Mouse (Mus musculus) forebrain, embryonic 14.5 days (tissue): Measurements from ENCODE around the gene Shf. TPM values are rescaled to one million over a fixed set of nuclear protein-coding genes. Genes with fewer than 3 reads are reported as not detected.

Experiments used
- ATAC-seq: fragments of 200-750 bp; cut with Nextera tagmentation; 2 replicates; pipeline ENCODE4 v1.8.0; 2017; ENCODE audit warnings: mild to moderate bottlenecking, moderate library complexity
- DNase-seq: peaks from one replicate; pipeline ENCODE4 v3.0.0-alpha.2; 2015; ENCODE audit warnings: low spot score
- H3K27ac ChIP-seq: fragments of 300-500 bp; sonication (generic); 2 replicates; pipeline ENCODE4 v1.5.1; 2014; ENCODE audit warnings: low read depth, mild to moderate bottlenecking, control low read depth, low read length, moderate library complexity
- H3K27me3 ChIP-seq: fragments of 300-500 bp; sonication (generic); replicated peaks from 2 replicates; pipeline ENCODE4 v1.6.1; 2014; ENCODE audit warnings: low read length, control low read depth, mixed read lengths; ENCODE audit not compliant: control insufficient read depth, insufficient read depth
- H3K36me3 ChIP-seq: fragments of 300-500 bp; sonication (generic); 2 replicates; pipeline ENCODE4 v1.6.1; 2014; ENCODE audit warnings: low read length, control low read depth; ENCODE audit not compliant: control insufficient read depth, insufficient read depth
- H3K4me1 ChIP-seq: fragments of 300-500 bp; sonication (generic); 2 replicates; pipeline ENCODE4 v1.6.1; 2014; ENCODE audit warnings: antibody characterized with exemption, low read length, control low read depth; ENCODE audit not compliant: control insufficient read depth, insufficient read depth
- H3K4me2 ChIP-seq: fragments of 300-500 bp; sonication (generic); 2 replicates; pipeline ENCODE4 v1.6.1; 2014; ENCODE audit warnings: mild to moderate bottlenecking, control low read depth, low read length
- H3K4me3 ChIP-seq: fragments of 300-500 bp; sonication (generic); 2 replicates; pipeline ENCODE4 v1.5.1; 2014; ENCODE audit warnings: low read depth, low read length, control low read depth
- H3K9ac ChIP-seq: fragments of 300-500 bp; sonication (generic); 2 replicates; pipeline ENCODE4 v1.6.1; 2014; ENCODE audit warnings: mild to moderate bottlenecking, low read length, control low read depth, moderate library complexity
- H3K9me3 ChIP-seq: fragments of 300-500 bp; sonication (generic); replicated peaks from 2 replicates; pipeline ENCODE4 v1.6.1; 2016; ENCODE audit warnings: low read length, control low read depth, mixed read lengths; ENCODE audit not compliant: control insufficient read depth
- WGBS: fragments of 180-500 bp; shearing (Covaris S2); extraction: QIAGEN DNeasy Blood & Tissue Kit; methylation state at CpG from one replicate; pipeline ENCODE4 v1.1.7; 2014; 5-methylcytosine and 5-hydroxymethylcytosine counted together
- polyA plus RNA-seq: library from polyadenylated mRNA; unstranded; fragments of >200 nt; fragmentation: Nextera tagmentation; extraction: Ambion mirVana; gene quantifications from 2 replicates; pipeline ENCODE4 v1.2.1, GENCODE M21; 2014

Shf gene
- polyA plus RNA-seq, 1 experiment from 2014 or later: 12.4 TPM

DNA sequence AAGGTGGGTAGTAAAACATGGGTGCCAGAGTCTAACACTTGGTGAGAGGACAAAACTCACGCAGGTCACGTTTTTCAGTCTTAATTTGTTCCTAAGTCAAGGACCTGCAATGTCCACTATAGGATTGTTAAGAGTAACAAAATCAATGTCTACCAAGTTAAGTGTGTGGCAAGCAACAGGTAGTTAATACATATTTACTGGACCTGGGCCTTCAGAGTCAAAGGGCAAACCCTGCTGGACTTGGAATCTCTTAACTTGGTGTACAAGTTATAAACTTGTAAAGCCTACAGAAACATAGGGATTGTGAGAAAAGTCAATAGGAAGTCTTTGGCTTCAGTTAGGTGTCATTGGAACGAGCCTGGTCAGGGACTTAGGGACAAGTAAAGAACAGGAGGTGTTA, 44.4 kb downstream of the Shf start:
- no peak overlapping the region for H3K27ac ChIP-seq
- ATAC-seq: no peak

DNA sequence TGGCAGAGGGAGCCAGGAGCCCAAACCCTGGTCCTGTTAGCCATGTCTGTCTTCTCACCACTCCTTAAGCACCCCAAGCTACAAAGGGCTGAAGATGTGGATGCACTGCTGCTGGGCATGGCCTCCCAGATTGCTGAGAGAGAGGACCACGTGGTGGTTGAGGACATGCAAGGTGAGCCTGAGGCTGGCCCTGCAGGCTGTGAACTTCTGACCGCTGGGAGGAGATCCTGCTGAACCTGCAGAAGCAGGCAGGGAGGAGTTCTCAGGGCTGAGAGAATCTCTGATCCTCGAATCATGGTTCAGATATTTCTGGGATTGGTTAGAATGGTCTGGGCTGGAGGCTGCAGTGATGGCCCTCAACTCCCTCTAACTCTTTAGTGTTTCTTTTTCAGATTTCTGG, 45.0 kb downstream of the Shf start:
- Histone ChIP-seq H3K4me2 (no peak overlapping the region), H3K27me3 (no peaks in the 10 kb centered on the region), H3K4me1 (no peaks in the 10 kb centered on the region), H3K4me3 (no peak overlapping the region), H3K9me3 (no peaks in the 10 kb centered on the region), H3K27ac (no peak overlapping the region), H3K9ac (no peak overlapping the region), H3K36me3 (no peaks in the 10 kb centered on the region)
- DNase-seq (no peak), ATAC-seq (no peak)
- 69% methylated on average over 3 of the region's 3 CpGs for WGBS

More for the DNA sequence above, 44.4 kb downstream of the Shf start:
- no peak overlapping the region for H3K9ac ChIP-seq
- no peaks in the 10 kb centered on the region for H3K9me3 ChIP-seq
- DNase-seq: no peak
- H3K4me1 ChIP-seq: no peaks in the 10 kb centered on the region
- no peak overlapping the region for H3K4me2 ChIP-seq
- no peak overlapping the region for H3K4me3 ChIP-seq
- 82% methylated on average over 3 of the region's 3 CpGs for WGBS
- H3K27me3 ChIP-seq: no peaks in the 10 kb centered on the region
- no peaks in the 10 kb centered on the region for H3K36me3 ChIP-seq

DNA sequence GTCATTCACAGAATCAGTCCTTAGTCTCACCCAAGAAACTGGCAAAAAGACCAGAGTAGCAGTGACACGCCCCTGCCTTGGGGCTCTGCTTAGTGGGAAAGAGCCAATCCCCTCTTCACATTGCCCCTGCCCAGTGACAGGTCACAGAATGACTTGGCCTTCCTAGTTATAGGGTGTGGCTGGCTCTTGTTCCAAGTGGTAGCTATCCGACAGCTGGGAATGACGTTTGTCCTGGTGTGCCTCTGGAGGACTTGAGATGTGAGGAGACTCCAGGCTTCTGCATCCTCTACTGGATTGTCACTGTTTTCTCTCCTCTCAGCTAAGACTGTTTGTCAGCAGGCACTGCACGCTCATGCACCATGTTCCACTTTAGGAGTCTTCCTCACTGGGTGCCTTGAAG, 51.6 kb downstream of the Shf start:
- Histone ChIP-seq H3K4me3 (no peak overlapping the region), H3K27ac (no peak overlapping the region), H3K4me2 (no peak overlapping the region), H3K9me3 (no peaks in the 10 kb centered on the region), H3K36me3 (no peaks in the 10 kb centered on the region), H3K4me1 (peaks cover 4% of the 10 kb centered on the region; the same call in 1 of the 2 replicates), H3K9ac (no peak overlapping the region), H3K27me3 (peaks cover 20% of the 10 kb centered on the region)
- WGBS: 76% methylated on average over 4 of the region's 4 CpGs
- ATAC-seq (no peak), DNase-seq (no peak)

DNA sequence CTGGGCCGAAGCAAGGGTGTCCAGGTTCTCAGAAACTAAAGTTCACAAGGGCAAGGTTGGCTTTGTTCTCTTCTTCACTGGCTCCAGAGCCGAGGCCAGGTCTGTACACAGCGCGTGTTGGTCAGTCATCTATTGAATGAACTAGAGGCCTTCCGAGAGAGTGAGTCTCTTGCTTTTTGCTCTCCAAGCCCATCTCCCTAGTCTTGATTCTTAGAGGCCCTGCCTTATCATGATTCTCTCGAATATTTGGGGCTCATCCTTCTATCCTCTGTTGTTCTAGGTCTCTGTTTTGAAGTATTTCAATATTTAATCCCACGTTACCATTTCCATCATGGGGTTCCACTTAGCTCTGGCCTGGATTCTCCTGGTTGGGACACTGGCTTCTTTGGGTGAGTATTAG, 53.6 kb downstream of the Shf start, which contains the start of gene Duox1:
Duox1 (plus strand) TSS at position 301 of the 400 bp plus-strand sequence.
- H3K9ac ChIP-seq: no peak within 1 kb of the TSS
- DNase-seq (no peak), ATAC-seq (no peak)
- no peak within 1 kb of the TSS for H3K4me3 ChIP-seq
- peaks cover 20% of the 10 kb centered on the region for H3K27me3 ChIP-seq
- no peak within 1 kb of the TSS for H3K27ac ChIP-seq
- no peaks in the 10 kb centered on the region for H3K36me3 ChIP-seq
- peaks cover 4% of the 10 kb centered on the region; the same call in 1 of the 2 replicates for H3K4me1 ChIP-seq
- no peak within 1 kb of the TSS for H3K4me2 ChIP-seq
- WGBS: 88% methylated on average over 7 of the region's 7 CpGs
- no peaks in the 10 kb centered on the region for H3K9me3 ChIP-seq

DNA sequence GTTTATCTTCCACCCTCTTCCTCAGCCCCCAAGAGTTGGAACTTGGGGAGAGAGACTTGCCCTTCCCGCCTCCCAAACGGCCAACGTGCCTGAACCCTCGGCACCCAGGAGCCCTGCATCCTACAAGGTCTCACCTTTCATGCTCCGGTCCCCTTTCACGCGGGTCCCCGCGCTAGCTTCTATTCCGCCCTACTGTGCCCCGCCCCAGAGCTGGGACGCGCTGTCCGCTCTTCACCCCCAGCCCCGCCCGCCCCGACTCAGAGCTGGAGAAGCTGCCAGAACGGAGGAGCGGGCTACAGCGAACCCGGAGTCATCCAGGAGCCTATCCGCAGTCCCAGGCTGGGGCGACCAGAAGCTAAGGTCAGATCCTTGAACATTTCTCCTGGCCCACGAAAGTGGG, 55.4 kb downstream of the Shf start, which contains the start of gene Duoxa1:
Duoxa1 (minus strand) TSS at position 195 of the 400 bp plus-strand sequence.
- Histone ChIP-seq H3K27me3 (peaks cover 20% of the 10 kb centered on the region), H3K9ac (no peak within 1 kb of the TSS), H3K4me1 (peaks cover 4% of the 10 kb centered on the region; the same call in 1 of the 2 replicates), H3K9me3 (no peaks in the 10 kb centered on the region), H3K36me3 (no peaks in the 10 kb centered on the region), H3K27ac (no peak within 1 kb of the TSS), H3K4me3 (0 out of 2 replicates have a peak within 1 kb of the TSS, but pooled peaks have one; percentile 4), H3K4me2 (peak within 1 kb of the TSS; percentile 36)
- ATAC-seq (0 out of 2 replicates have a peak, but pooled peaks have one; percentile 34), DNase-seq (no peak)
- 2% methylated on average over 24 of the region's 24 CpGs for WGBS

DNA sequence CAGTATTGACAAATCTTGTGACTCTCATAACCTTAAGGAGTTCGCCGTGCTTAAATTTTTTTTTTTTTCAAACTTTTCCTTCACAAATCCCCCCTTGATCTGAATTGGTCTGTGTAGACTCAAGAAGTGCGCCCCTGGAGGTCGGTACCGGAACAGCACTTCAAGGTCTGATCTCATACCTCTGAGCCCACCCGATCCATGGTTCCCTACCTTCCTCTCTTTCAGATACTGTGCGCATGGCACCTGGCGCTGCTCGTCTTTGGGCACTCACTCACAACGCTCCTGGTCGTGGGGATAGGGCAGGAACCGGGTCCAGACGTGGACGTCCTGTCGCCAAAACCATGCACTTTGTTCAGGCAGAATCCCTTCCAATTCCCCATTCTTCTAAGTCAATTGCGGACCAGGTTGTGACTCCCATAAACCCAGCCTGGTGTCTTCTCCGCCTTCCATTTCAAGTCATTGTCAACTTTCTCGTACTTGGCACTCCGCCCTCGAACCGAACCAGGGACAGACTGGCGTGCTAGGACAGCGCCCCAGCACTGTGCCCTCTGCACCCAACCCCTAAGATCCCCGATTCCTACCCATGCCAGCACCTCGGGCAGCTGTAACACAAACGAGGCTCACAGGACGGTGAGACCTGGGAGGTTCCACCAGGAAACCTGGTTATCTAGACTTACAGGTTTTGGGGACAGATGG, 56.1 kb downstream of the Shf start:
- Histone ChIP-seq H3K9ac (no peak overlapping the region), H3K4me2 (peak overlapping the region; percentile 36), H3K9me3 (no peaks in the 10 kb centered on the region), H3K27ac (no peak overlapping the region), H3K4me1 (peaks cover 4% of the 10 kb centered on the region; the same call in 1 of the 2 replicates), H3K36me3 (no peaks in the 10 kb centered on the region), H3K27me3 (peaks cover 20% of the 10 kb centered on the region), H3K4me3 (no peak overlapping the region)
- 3% methylated on average over 27 of the region's 27 CpGs for WGBS
- peak; percentile 78 for DNase-seq
- ATAC-seq: peak; percentile 52; the same call in 1 of the 2 replicates

DNA sequence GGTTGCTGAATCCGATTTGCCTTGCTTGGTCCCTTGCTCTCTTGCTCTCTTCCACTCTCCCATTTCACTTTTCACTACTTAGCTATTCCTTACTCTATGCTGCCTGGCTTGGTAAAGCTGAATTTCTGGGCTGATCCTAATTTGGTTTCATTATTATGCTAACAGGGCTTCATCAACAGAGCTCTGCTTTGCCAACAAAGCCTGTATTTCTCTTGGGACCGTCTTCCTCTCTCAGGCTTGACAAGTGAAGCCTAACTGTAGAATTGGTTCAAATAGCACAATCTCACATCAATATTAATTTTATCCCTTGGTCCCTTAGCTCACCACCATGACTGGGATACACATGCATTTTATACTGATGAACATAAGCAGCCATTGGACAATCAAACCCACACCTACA, 57.4 kb downstream of the Shf start:
- peaks cover 26% of the 10 kb centered on the region for H3K27me3 ChIP-seq

DNA sequence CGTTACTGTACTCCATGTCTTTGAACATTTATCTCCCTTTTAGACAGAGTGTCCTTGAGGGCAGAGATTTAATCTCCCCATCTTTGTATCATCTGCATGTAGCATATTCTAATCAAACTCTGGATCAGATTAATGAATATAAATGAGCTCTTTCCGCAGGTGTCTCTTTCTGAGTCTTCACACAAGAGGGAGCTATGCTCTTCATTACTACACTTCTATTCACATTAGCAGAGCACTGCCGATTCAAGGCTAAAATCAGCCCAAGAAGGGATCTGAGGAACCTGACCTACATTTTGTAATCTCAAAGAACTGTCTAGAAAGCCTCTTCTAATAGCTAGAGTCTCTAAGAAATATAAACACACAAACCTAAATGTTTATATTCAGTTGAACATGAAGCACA, 59.3 kb downstream of the Shf start:
- 38% methylated on average over 3 of the region's 3 CpGs for WGBS
- H3K27me3 ChIP-seq: peaks cover 24% of the 10 kb centered on the region

More for the DNA sequence above, 57.4 kb downstream of the Shf start:
- no peak overlapping the region for H3K4me3 ChIP-seq
- no peak overlapping the region for H3K9ac ChIP-seq
- H3K27ac ChIP-seq: no peak overlapping the region
- peaks cover 4% of the 10 kb centered on the region; the same call in 1 of the 2 replicates for H3K4me1 ChIP-seq
- no peak overlapping the region for H3K4me2 ChIP-seq
- H3K36me3 ChIP-seq: no peaks in the 10 kb centered on the region
- no peak for ATAC-seq
- no peaks in the 10 kb centered on the region for H3K9me3 ChIP-seq
- DNase-seq: no peak
- 35% methylated on average over 2 of the region's 2 CpGs for WGBS

DNA sequence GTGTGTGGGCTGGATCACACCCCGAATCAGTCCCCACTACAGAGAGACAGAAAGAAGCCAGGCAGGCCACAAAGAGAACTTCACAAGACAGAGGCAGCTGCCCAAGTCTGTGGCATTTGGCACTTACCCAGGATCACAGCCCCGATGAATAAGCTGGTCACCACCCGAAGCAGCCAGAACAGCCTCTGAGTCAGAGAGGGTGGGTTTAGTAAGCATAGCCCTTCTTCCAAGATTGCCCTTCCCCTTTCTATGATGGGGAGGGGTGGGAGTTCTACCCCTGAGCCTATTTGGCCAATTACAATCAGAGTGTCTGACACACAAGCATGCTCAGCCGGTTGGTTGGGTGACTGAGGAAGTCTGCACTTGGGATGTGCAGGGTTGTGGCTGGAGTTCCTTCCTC, 62.8 kb downstream of the Shf start:
- no peak for ATAC-seq
- Histone ChIP-seq H3K36me3 (no peaks in the 10 kb centered on the region), H3K4me1 (peaks cover 8% of the 10 kb centered on the region; the same call in 1 of the 2 replicates), H3K4me2 (no peak overlapping the region), H3K4me3 (no peak overlapping the region), H3K9me3 (no peaks in the 10 kb centered on the region), H3K27me3 (peaks cover 20% of the 10 kb centered on the region), H3K27ac (no peak overlapping the region), H3K9ac (no peak overlapping the region)
- DNase-seq: no peak
- 56% methylated on average over 4 of the region's 4 CpGs for WGBS

More for the DNA sequence above, 59.3 kb downstream of the Shf start:
- Histone ChIP-seq H3K4me1 (peaks cover 4% of the 10 kb centered on the region; the same call in 1 of the 2 replicates), H3K9ac (no peak overlapping the region), H3K27ac (no peak overlapping the region), H3K4me2 (no peak overlapping the region), H3K9me3 (no peaks in the 10 kb centered on the region), H3K4me3 (no peak overlapping the region), H3K36me3 (no peaks in the 10 kb centered on the region)
- no peak for ATAC-seq
- no peak for DNase-seq
